Comparison of ENCODE assay signal across 8 mouse cellular contexts in genomic region chr8:126595204-126596061, GRCm38 (mm10). TPM values are rescaled to one million over a fixed set of nuclear protein-coding genes. Genes with fewer than 3 reads are reported as not detected.
DNase-seq lines count a peak whose midpoint lies in the region; ATAC-seq and TF ChIP-seq lines count a peak whose summit lies in the region.

No protein-coding gene starts in this region.

- no peaks in the 10 kb centered on the region for H3K9me3 ChIP-seq in heart, embryonic 14.5 days (ENCODE audit: control insufficient read depth, low read length)
- H3K9me3 ChIP-seq in kidney, postnatal 0 days (replicated peaks; ENCODE audit: low read length) = no peaks in the 10 kb centered on the region
- no peaks in the 10 kb centered on the region for H3K9me3 ChIP-seq in liver, embryonic 16.5 days (replicated peaks; ENCODE audit: control insufficient read depth, low read length)
- H3K9me3 ChIP-seq in neural tube, embryonic 14.5 days (ENCODE audit: control insufficient read depth, low read length) = no peaks in the 10 kb centered on the region

- H3K4me2 ChIP-seq in heart, embryonic 14.5 days (ENCODE audit: low read length) = peak overlapping the region; percentile 89
- H3K4me2 ChIP-seq in kidney, postnatal 0 days (ENCODE audit: low read length) = peak overlapping the region; percentile 63
- H3K4me2 ChIP-seq in liver, embryonic 16.5 days (ENCODE audit: low read depth, low read length) = peak overlapping the region; percentile 86
- H3K4me2 ChIP-seq in neural tube, embryonic 14.5 days (ENCODE audit: low read depth, low read length) = peak overlapping the region; percentile 95

- no peak for ATAC-seq in heart, embryonic 14.5 days (ENCODE audit: insufficient number of reproducible peaks, insufficient read depth, low FRiP score, low read depth)
- no peak for ATAC-seq in kidney, postnatal 0 days (replicated peaks; ENCODE audit: low FRiP score, low read depth)
- no peak for ATAC-seq in liver, embryonic 16.5 days (ENCODE audit: low read depth)
- ATAC-seq in neural tube, embryonic 14.5 days (ENCODE audit: low read depth) = no peak

- no peak overlapping the region for H3K4me3 ChIP-seq in C2C12 (ENCODE audit: insufficient read depth, poor library complexity, severe bottlenecking)
- H3K4me3 ChIP-seq in heart, embryonic 14.5 days (ENCODE audit: control insufficient read depth in 1 of 2, insufficient read depth in 1 of 2, low read depth in 1 of 2, low read length in 2 of 2) = peak overlapping the region; percentile 67 to 100
- peak overlapping the region; percentile 67 for H3K4me3 ChIP-seq in kidney, postnatal 0 days (replicated peaks; ENCODE audit: low read depth, low read length)
- H3K4me3 ChIP-seq in liver, embryonic 16.5 days (ENCODE audit: low read depth, low read length) = peak overlapping the region; percentile 94
- peak overlapping the region; percentile 100; the same call in 1 of the 2 replicates for H3K4me3 ChIP-seq in neural tube, embryonic 14.5 days (ENCODE audit: low read depth, low read length)

- WGBS in heart, embryonic 14.5 days = 9% methylated on average over 16 of the region's 16 CpGs
- 10% methylated on average over 16 of the region's 16 CpGs for WGBS in kidney, postnatal 0 days
- 20% methylated on average over 16 of the region's 16 CpGs for WGBS in liver, embryonic 16.5 days (ENCODE audit: insufficient replicate concordance)
- WGBS in neural tube, embryonic 14.5 days = 16% methylated on average over 16 of the region's 16 CpGs

- peaks cover 31 to 38% of the 10 kb centered on the region in 2 experiments for H3K4me1 ChIP-seq in heart, embryonic 14.5 days (ENCODE audit: control insufficient read depth in 2 of 2, insufficient read depth in 2 of 2, low read length in 2 of 2)
- H3K4me1 ChIP-seq in kidney, postnatal 0 days (replicated peaks; ENCODE audit: insufficient read depth, low read length) = peaks cover 25% of the 10 kb centered on the region
- peaks cover 54% of the 10 kb centered on the region for H3K4me1 ChIP-seq in liver, embryonic 16.5 days (ENCODE audit: control insufficient read depth, low read depth, low read length)
- peaks cover 25% of the 10 kb centered on the region for H3K4me1 ChIP-seq in neural tube, embryonic 14.5 days (ENCODE audit: control insufficient read depth, insufficient read depth, low read length)

- peak overlapping the region; percentile 99 to 100 for H3K27ac ChIP-seq in heart, embryonic 14.5 days (replicated peaks in 1 of 2; ENCODE audit: control insufficient read depth in 1 of 2, insufficient read depth in 1 of 2, low read depth in 2 of 2, low read length in 2 of 2)
- peak overlapping the region; percentile 100 for H3K27ac ChIP-seq in kidney, postnatal 0 days
- peak overlapping the region; percentile 96 for H3K27ac ChIP-seq in liver, embryonic 16.5 days (ENCODE audit: low read length)
- peak overlapping the region; percentile 98 for H3K27ac ChIP-seq in neural tube, embryonic 14.5 days (ENCODE audit: low read depth, low read length)

- peak overlapping the region; percentile 100 for H3K9ac ChIP-seq in heart, embryonic 14.5 days (ENCODE audit: low read length)
- peak overlapping the region; percentile 68 for H3K9ac ChIP-seq in kidney, postnatal 0 days (ENCODE audit: low read depth, low read length)
- peak overlapping the region; percentile 76 for H3K9ac ChIP-seq in liver, embryonic 16.5 days (ENCODE audit: low read depth, low read length)
- peak overlapping the region; percentile 71 for H3K9ac ChIP-seq in neural tube, embryonic 14.5 days (replicated peaks; ENCODE audit: low read depth, low read length)

- H3K79me3 ChIP-seq in C2C12 (ENCODE audit: low read depth) = peaks cover 24% of the 10 kb centered on the region

- no peak for TF ChIP-seq CTCF in C2C12 (IDR thresholded peaks at IDR 0.05; ENCODE audit: control insufficient read depth, insufficient read depth, insufficient read length)
- 0 out of 2 replicates have a peak, but pooled peaks have one; percentile 17 for TF ChIP-seq CTCF in kidney, postnatal 0 days (IDR thresholded peaks at IDR 0.05; ENCODE audit: low read depth)

- peaks cover 32% of the 10 kb centered on the region for H3K79me2 ChIP-seq in C2C12 (ENCODE audit: control insufficient read depth, insufficient read depth)

- H3K27me3 ChIP-seq in C2C12 (ENCODE audit: control insufficient read depth, insufficient read depth, insufficient read length) = no peaks in the 10 kb centered on the region
- no peaks in the 10 kb centered on the region for H3K27me3 ChIP-seq in heart, embryonic 14.5 days (ENCODE audit: control insufficient read depth, insufficient read depth, low read length)
- H3K27me3 ChIP-seq in kidney, postnatal 0 days (ENCODE audit: insufficient read depth, low read length) = no peaks in the 10 kb centered on the region
- no peaks in the 10 kb centered on the region for H3K27me3 ChIP-seq in liver, embryonic 16.5 days (ENCODE audit: control insufficient read depth, insufficient read depth, low read depth, low read length)
- no peaks in the 10 kb centered on the region for H3K27me3 ChIP-seq in neural tube, embryonic 14.5 days (ENCODE audit: control insufficient read depth, insufficient read depth, low read length)

- peaks cover 16% of the 10 kb centered on the region for H3K36me3 ChIP-seq in C2C12 (ENCODE audit: control insufficient read depth, insufficient read depth)
- peaks cover 22% of the 10 kb centered on the region for H3K36me3 ChIP-seq in heart, embryonic 14.5 days (ENCODE audit: control insufficient read depth, insufficient read depth, low read length)
- peaks cover 12% of the 10 kb centered on the region for H3K36me3 ChIP-seq in kidney, postnatal 0 days (ENCODE audit: insufficient read depth, low read length)
- peaks cover 6% of the 10 kb centered on the region for H3K36me3 ChIP-seq in liver, embryonic 16.5 days (ENCODE audit: control insufficient read depth, insufficient read depth)
- 0 out of 2 replicates have a peak, but pooled peaks cover 4% of the 10 kb centered on the region for H3K36me3 ChIP-seq in neural tube, embryonic 14.5 days (ENCODE audit: control insufficient read depth, insufficient read depth, low read length)

- DNase-seq in adrenal gland, adult 2 months = peak; percentile 88
- peak; percentile 83 for DNase-seq in fibroblast of lung, adult 2 months (ENCODE audit: low read depth)
- DNase-seq in kidney, postnatal 0 days (ENCODE audit: low spot score) = no peak
- DNase-seq in thymus, postnatal 4 days = peak; percentile 62

- peak overlapping the region; percentile 49 for H3ac ChIP-seq in C2C12 (ENCODE audit: control insufficient read depth, insufficient read length, low read depth)

TF ChIP-seq in C2C12, 6 proteins besides CTCF, POLR2A, EP300 and RAD21:
- TF ChIP-seq MYOG (IDR thresholded peaks at IDR 0.05; ENCODE audit: control insufficient read depth, extremely low read depth, insufficient read length) = no peak
- TF ChIP-seq USF1 (IDR thresholded peaks at IDR 0.05; ENCODE audit: low read depth) = peak; percentile 78
- TF ChIP-seq MYOD1 (IDR thresholded peaks at IDR 0.05; ENCODE audit: control insufficient read depth, insufficient read length, low read depth) = peak; percentile 67
- TF ChIP-seq FOSL1 (IDR thresholded peaks at IDR 0.05; ENCODE audit: insufficient read depth, low read length, poor library complexity, severe bottlenecking) = no peak

RNA-seq across cellular contexts. Expression of gene Irf2bp2, which starts 1.6 kb away (rescaled TPM):
- 20.9 TPM for polyA plus RNA-seq in C2C12 (2012; fragmentation: generic; extraction: Trizol)
- 10 to 100 TPM; 89.4 to 92.0 TPM for total RNA-seq in adrenal gland, adult 2 months (2021)
- 111 and 120 TPM in 2 replicates for polyA plus RNA-seq in adrenal gland, adult 2 months (2012; rRNA removed)
- polyA plus RNA-seq in heart, embryonic 14.5 days (2014; fragmentation: Nextera tagmentation; extraction: Ambion mirVana) = 8.1 and 9.1 TPM in 2 replicates
- polyA plus RNA-seq in kidney, postnatal 0 days (2015; fragmentation: Nextera tagmentation; extraction: Ambion mirVana) = 15.6 and 16.2 TPM in 2 replicates
- 3.3 TPM in 2 replicates for polyA plus RNA-seq in liver, embryonic 16.5 days (2015; fragmentation: Nextera tagmentation; extraction: Ambion mirVana)
- polyA plus RNA-seq in neural tube, embryonic 14.5 days (2014; fragmentation: Nextera tagmentation; extraction: Ambion mirVana) = 8.5 and 8.8 TPM in 2 replicates
